Mouse (Mus musculus): ENCODE measurements around the gene Meltf. TPM values are rescaled to one million over a fixed set of nuclear protein-coding genes. Genes with fewer than 3 reads are reported as not detected.

Gene Meltf
- polyA plus RNA-seq, 1 experiment from 2014 or later = not detected

GRCm38 (mm10) chr16:31846763-31847162 lies 31.8 kb upstream of the Meltf start:
- Histone ChIP-seq H3K27me3 (ENCODE audit: control insufficient read depth, insufficient read depth, low read length) (no peaks in the 10 kb centered on the region), H3K9me3 (replicated peaks; ENCODE audit: control insufficient read depth, low read length) (no peaks in the 10 kb centered on the region), H3K4me2 (ENCODE audit: low read depth, low read length) (no peak overlapping the region), H3K4me3 (ENCODE audit: low read depth, low read length) (no peak overlapping the region), H3K27ac (replicated peaks; ENCODE audit: low read depth, low read length) (no peak overlapping the region), H3K4me1 (ENCODE audit: control insufficient read depth, insufficient read depth, low read length) (no peaks in the 10 kb centered on the region), H3K9ac (replicated peaks; ENCODE audit: low read length) (no peak overlapping the region), H3K36me3 (replicated peaks; ENCODE audit: control insufficient read depth, insufficient read depth, low read depth, low read length) (no peaks in the 10 kb centered on the region)
- 79% methylated on average over 10 of the region's 10 CpGs for WGBS
- ATAC-seq (replicated peaks; ENCODE audit: insufficient number of reproducible peaks, low FRiP score, low TSS enrichment, low read depth) = no peak
- no peak for DNase-seq (ENCODE audit: low spot score)

- ATAC-seq (replicated peaks; ENCODE audit: insufficient number of reproducible peaks, low FRiP score, low TSS enrichment, low read depth) (no peak), DNase-seq (ENCODE audit: low spot score) (no peak)
- WGBS = 96% methylated on average over 5 of the region's 5 CpGs
- Histone ChIP-seq H3K4me2 (ENCODE audit: low read depth, low read length) (no peak overlapping the region), H3K4me1 (ENCODE audit: control insufficient read depth, insufficient read depth, low read length) (no peaks in the 10 kb centered on the region), H3K9ac (replicated peaks; ENCODE audit: low read length) (no peak overlapping the region), H3K27me3 (ENCODE audit: control insufficient read depth, insufficient read depth, low read length) (no peaks in the 10 kb centered on the region), H3K9me3 (replicated peaks; ENCODE audit: control insufficient read depth, low read length) (no peaks in the 10 kb centered on the region), H3K27ac (replicated peaks; ENCODE audit: low read depth, low read length) (no peak overlapping the region), H3K4me3 (ENCODE audit: low read depth, low read length) (no peak overlapping the region), H3K36me3 (replicated peaks; ENCODE audit: control insufficient read depth, insufficient read depth, low read depth, low read length) (peaks cover 3% of the 10 kb centered on the region)
Observed at GRCm38 (mm10) chr16:31863920-31864319, 14.7 kb upstream of the Meltf start.

- H3K9me3 ChIP-seq (replicated peaks; ENCODE audit: control insufficient read depth, low read length) = no peaks in the 10 kb centered on the region
- DNase-seq (ENCODE audit: low spot score) = no peak
- no peak for ATAC-seq (replicated peaks; ENCODE audit: insufficient number of reproducible peaks, low FRiP score, low TSS enrichment, low read depth)
Observed at GRCm38 (mm10) chr16:31865242-31865641, 13.4 kb upstream of the Meltf start.

GRCm38 (mm10) chr16:31866911-31867310 lies 11.7 kb upstream of the Meltf start:
- Histone ChIP-seq H3K4me1 (ENCODE audit: control insufficient read depth, insufficient read depth, low read length) (no peaks in the 10 kb centered on the region), H3K27ac (replicated peaks; ENCODE audit: low read depth, low read length) (no peak overlapping the region), H3K4me3 (ENCODE audit: low read depth, low read length) (no peak overlapping the region), H3K9ac (replicated peaks; ENCODE audit: low read length) (no peak overlapping the region), H3K27me3 (ENCODE audit: control insufficient read depth, insufficient read depth, low read length) (no peaks in the 10 kb centered on the region), H3K36me3 (replicated peaks; ENCODE audit: control insufficient read depth, insufficient read depth, low read depth, low read length) (no peaks in the 10 kb centered on the region), H3K9me3 (replicated peaks; ENCODE audit: control insufficient read depth, low read length) (no peaks in the 10 kb centered on the region), H3K4me2 (ENCODE audit: low read depth, low read length) (no peak overlapping the region)
- DNase-seq (ENCODE audit: low spot score) (no peak), ATAC-seq (replicated peaks; ENCODE audit: insufficient number of reproducible peaks, low FRiP score, low TSS enrichment, low read depth) (no peak)
- 93% methylated on average over 3 of the region's 3 CpGs for WGBS

More at GRCm38 (mm10) chr16:31865242-31865641, 13.4 kb upstream of the Meltf start:
- Histone ChIP-seq H3K4me2 (ENCODE audit: low read depth, low read length) (no peak overlapping the region), H3K9ac (replicated peaks; ENCODE audit: low read length) (no peak overlapping the region), H3K4me1 (ENCODE audit: control insufficient read depth, insufficient read depth, low read length) (no peaks in the 10 kb centered on the region), H3K27me3 (ENCODE audit: control insufficient read depth, insufficient read depth, low read length) (no peaks in the 10 kb centered on the region), H3K27ac (replicated peaks; ENCODE audit: low read depth, low read length) (no peak overlapping the region), H3K36me3 (replicated peaks; ENCODE audit: control insufficient read depth, insufficient read depth, low read depth, low read length) (peaks cover 3% of the 10 kb centered on the region; the same call in 1 of the 2 replicates), H3K4me3 (ENCODE audit: low read depth, low read length) (no peak overlapping the region)
- 80% methylated on average over 3 of the region's 3 CpGs for WGBS

GRCm38 (mm10) chr16:31867736-31868135 lies 10.9 kb upstream of the Meltf start:
- ATAC-seq (replicated peaks; ENCODE audit: insufficient number of reproducible peaks, low FRiP score, low TSS enrichment, low read depth) = no peak
- H3K36me3 ChIP-seq (replicated peaks; ENCODE audit: control insufficient read depth, insufficient read depth, low read depth, low read length) = no peaks in the 10 kb centered on the region
- H3K4me2 ChIP-seq (ENCODE audit: low read depth, low read length) = no peak overlapping the region

GRCm38 (mm10) chr16:31873721-31874120 lies 4.9 kb upstream of the Meltf start:
- Histone ChIP-seq H3K36me3 (replicated peaks; ENCODE audit: control insufficient read depth, insufficient read depth, low read depth, low read length) (no peaks in the 10 kb centered on the region), H3K27me3 (ENCODE audit: control insufficient read depth, insufficient read depth, low read length) (no peaks in the 10 kb centered on the region), H3K9me3 (replicated peaks; ENCODE audit: control insufficient read depth, low read length) (no peaks in the 10 kb centered on the region), H3K4me1 (ENCODE audit: control insufficient read depth, insufficient read depth, low read length) (no peaks in the 10 kb centered on the region), H3K9ac (replicated peaks; ENCODE audit: low read length) (no peak overlapping the region), H3K4me2 (ENCODE audit: low read depth, low read length) (no peak overlapping the region), H3K27ac (replicated peaks; ENCODE audit: low read depth, low read length) (no peak overlapping the region), H3K4me3 (ENCODE audit: low read depth, low read length) (no peak overlapping the region)
- no peak for DNase-seq (ENCODE audit: low spot score)
- ATAC-seq (replicated peaks; ENCODE audit: insufficient number of reproducible peaks, low FRiP score, low TSS enrichment, low read depth) = no peak
- WGBS = 92% methylated on average over 8 of the region's 8 CpGs

More at GRCm38 (mm10) chr16:31867736-31868135, 10.9 kb upstream of the Meltf start:
- Histone ChIP-seq H3K4me3 (ENCODE audit: low read depth, low read length) (no peak overlapping the region), H3K9me3 (replicated peaks; ENCODE audit: control insufficient read depth, low read length) (no peaks in the 10 kb centered on the region), H3K9ac (replicated peaks; ENCODE audit: low read length) (no peak overlapping the region), H3K27me3 (ENCODE audit: control insufficient read depth, insufficient read depth, low read length) (no peaks in the 10 kb centered on the region), H3K27ac (replicated peaks; ENCODE audit: low read depth, low read length) (no peak overlapping the region), H3K4me1 (ENCODE audit: control insufficient read depth, insufficient read depth, low read length) (no peaks in the 10 kb centered on the region)
- DNase-seq (ENCODE audit: low spot score) = no peak
- WGBS = 82% methylated on average over 4 of the region's 4 CpGs

GRCm38 (mm10) chr16:31875391-31875790 lies 3.2 kb upstream of the Meltf start:
- Histone ChIP-seq H3K4me2 (ENCODE audit: low read depth, low read length) (no peak overlapping the region), H3K4me3 (ENCODE audit: low read depth, low read length) (no peak overlapping the region), H3K4me1 (ENCODE audit: control insufficient read depth, insufficient read depth, low read length) (no peaks in the 10 kb centered on the region), H3K36me3 (replicated peaks; ENCODE audit: control insufficient read depth, insufficient read depth, low read depth, low read length) (no peaks in the 10 kb centered on the region), H3K9ac (replicated peaks; ENCODE audit: low read length) (no peak overlapping the region), H3K27ac (replicated peaks; ENCODE audit: low read depth, low read length) (no peak overlapping the region), H3K9me3 (replicated peaks; ENCODE audit: control insufficient read depth, low read length) (no peaks in the 10 kb centered on the region), H3K27me3 (ENCODE audit: control insufficient read depth, insufficient read depth, low read length) (no peaks in the 10 kb centered on the region)
- DNase-seq (ENCODE audit: low spot score) (no peak), ATAC-seq (replicated peaks; ENCODE audit: insufficient number of reproducible peaks, low FRiP score, low TSS enrichment, low read depth) (no peak)
- WGBS = 93% methylated on average over 4 of the region's 4 CpGs

- H3K27ac ChIP-seq (replicated peaks; ENCODE audit: low read depth, low read length) = no peak overlapping the region
- no peak overlapping the region for H3K4me3 ChIP-seq (ENCODE audit: low read depth, low read length)
- no peak overlapping the region for H3K9ac ChIP-seq (replicated peaks; ENCODE audit: low read length)
- H3K36me3 ChIP-seq (replicated peaks; ENCODE audit: control insufficient read depth, insufficient read depth, low read depth, low read length) = no peaks in the 10 kb centered on the region
- H3K4me1 ChIP-seq (ENCODE audit: control insufficient read depth, insufficient read depth, low read length) = no peaks in the 10 kb centered on the region
- 83% methylated on average over 10 of the region's 10 CpGs for WGBS
- H3K27me3 ChIP-seq (ENCODE audit: control insufficient read depth, insufficient read depth, low read length) = no peaks in the 10 kb centered on the region
- H3K9me3 ChIP-seq (replicated peaks; ENCODE audit: control insufficient read depth, low read length) = no peaks in the 10 kb centered on the region
- DNase-seq (ENCODE audit: low spot score) (no peak), ATAC-seq (replicated peaks; ENCODE audit: insufficient number of reproducible peaks, low FRiP score, low TSS enrichment, low read depth) (no peak)
- no peak overlapping the region for H3K4me2 ChIP-seq (ENCODE audit: low read depth, low read length)
Observed at GRCm38 (mm10) chr16:31876386-31876785, 2.2 kb upstream of the Meltf start.
